In the genomic region with DNA sequence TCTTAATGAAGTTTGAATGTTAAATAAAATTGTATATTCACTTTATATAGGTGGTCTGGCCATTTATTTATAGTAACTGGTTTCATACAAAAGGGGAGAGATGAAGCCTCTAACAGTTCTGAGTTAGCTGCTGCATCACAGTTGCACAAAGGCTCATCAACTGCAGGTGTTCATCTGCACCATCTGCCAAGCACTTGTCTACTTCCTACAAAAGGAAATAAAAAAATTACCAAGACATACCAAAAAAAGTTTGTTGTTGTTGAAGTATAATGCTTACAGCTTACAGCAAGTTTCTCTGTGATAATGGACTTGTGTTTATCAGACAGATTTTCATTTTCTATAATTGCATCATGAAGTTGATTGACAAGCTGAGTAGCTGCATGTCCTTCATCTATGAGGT, we compare ENCODE assay signal across 34 mouse cellular contexts. TPM values are rescaled to one million over a fixed set of nuclear protein-coding genes. Genes with fewer than 3 reads are reported as not detected.
DNase-seq lines count a peak whose midpoint lies in the region; ATAC-seq and TF ChIP-seq lines count a peak whose summit lies in the region.
"Had no signal": no experiment of that assay in that cellular context is flagged by ENCODE, and none has a peak within 500 bp of the region (broad histone marks: within the 10 kb centered on the region; RNA-seq: fewer than 3 reads in every experiment).

No protein-coding gene starts in this region.

- peak; percentile 28 for DNase-seq in embryo, embryonic 10 days (ENCODE audit: low spot score)
- DNase-seq in embryo, embryonic 10.5 days (ENCODE audit: low spot score), result no peak
- DNase-seq in liver, postnatal 0 days, result no peak
- DNase-seq in layer of hippocampus, postnatal 36 days, result no peak
- DNase-seq in thymus, postnatal 36 days, result no peak
- DNase-seq: adrenal gland, postnatal 25 days; cerebellum, adult 18-20 months; cerebellum, postnatal 10 days; heart, postnatal 10 days; kidney, adult 18-20 months; layer of hippocampus, adult 9-11 months; lung, postnatal 36 days had no signal

- H3K36me3 ChIP-seq in liver, embryonic 12.5 days, result peaks cover 90% of the 10 kb centered on the region
- H3K36me3 ChIP-seq in liver, postnatal 0 days (replicated peaks; ENCODE audit: insufficient read depth, low read length), result peaks cover 65% of the 10 kb centered on the region

- H3K4me2 ChIP-seq in liver, embryonic 12.5 days, result no peak overlapping the region
- H3K4me2 ChIP-seq in liver, postnatal 0 days (ENCODE audit: low read depth, low read length), result no peak overlapping the region
- H3K4me2 ChIP-seq: embryonic facial prominence, embryonic 12.5 days; forebrain, embryonic 15.5 days; heart, embryonic 13.5 days; hindbrain, embryonic 14.5 days; lung, embryonic 15.5 days; neural tube, embryonic 13.5 days had no signal

- H3K27me3 ChIP-seq in liver, embryonic 12.5 days (replicated peaks), result no peaks in the 10 kb centered on the region
- H3K27me3 ChIP-seq in liver, postnatal 0 days (ENCODE audit: insufficient read depth, low read length), result no peaks in the 10 kb centered on the region
- H3K27me3 ChIP-seq: embryonic facial prominence, embryonic 12.5 days; forebrain, embryonic 15.5 days; heart, embryonic 13.5 days; lung, embryonic 15.5 days; megakaryocyte, embryonic 14.5 days; neural tube, embryonic 13.5 days had no signal

- ATAC-seq in liver, embryonic 12.5 days, result peak; percentile 58
- ATAC-seq in liver, postnatal 0 days, result no peak
- 0 out of 2 replicates have a peak, but pooled peaks have one; percentile 1 for ATAC-seq in common myeloid progenitor, adult 5-6 weeks (replicated peaks; ENCODE audit: low read depth, poor library complexity, severe bottlenecking)
- peak; percentile 42; the same call in 1 of the 2 replicates for ATAC-seq in megakaryocyte-erythroid progenitor cell, adult 5-6 weeks (replicated peaks; ENCODE audit: low FRiP score, low TSS enrichment, poor library complexity, severe bottlenecking)
- ATAC-seq: midbrain, embryonic 16.5 days had no signal

- H3K4me3 ChIP-seq in liver, embryonic 12.5 days, result no peak overlapping the region
- no peak overlapping the region for H3K4me3 ChIP-seq in liver, postnatal 0 days (ENCODE audit: low read depth, low read length)
- H3K4me3 ChIP-seq: embryonic facial prominence, embryonic 12.5 days; forebrain, embryonic 10.5 days; forebrain, embryonic 15.5 days; heart, embryonic 13.5 days; lung, embryonic 15.5 days; megakaryocyte, embryonic 14.5 days; neural tube, embryonic 13.5 days had no signal

- TF ChIP-seq EP300 in liver, postnatal 0 days (IDR thresholded peaks at IDR 0.05; ENCODE audit: low read depth), result no peak

- no peak for TF ChIP-seq CTCF in liver, postnatal 0 days (IDR thresholded peaks at IDR 0.05; ENCODE audit: low read depth)

- H3K27ac ChIP-seq in liver, embryonic 12.5 days, result no peak overlapping the region
- no peak overlapping the region for H3K27ac ChIP-seq in liver, postnatal 0 days (ENCODE audit: low read depth)
- H3K27ac ChIP-seq: embryonic facial prominence, embryonic 12.5 days; forebrain, embryonic 10.5 days; forebrain, embryonic 15.5 days; heart, embryonic 13.5 days; hindbrain, embryonic 14.5 days; kidney, postnatal 0 days; lung, embryonic 15.5 days; neural tube, embryonic 13.5 days had no signal

- peaks cover 28% of the 10 kb centered on the region for H3K4me1 ChIP-seq in liver, embryonic 12.5 days
- peaks cover 12% of the 10 kb centered on the region for H3K4me1 ChIP-seq in liver, postnatal 0 days (ENCODE audit: insufficient read depth)

- no peak overlapping the region for H3K9ac ChIP-seq in liver, embryonic 12.5 days
- H3K9ac ChIP-seq in liver, postnatal 0 days (replicated peaks), result no peak overlapping the region
- H3K9ac ChIP-seq: embryonic facial prominence, embryonic 12.5 days; forebrain, embryonic 15.5 days; heart, embryonic 13.5 days; hindbrain, embryonic 14.5 days; lung, embryonic 15.5 days; neural tube, embryonic 13.5 days had no signal

- no peaks in the 10 kb centered on the region for H3K9me3 ChIP-seq in liver, embryonic 12.5 days (replicated peaks)
- no peaks in the 10 kb centered on the region for H3K9me3 ChIP-seq in liver, postnatal 0 days (ENCODE audit: low read length)
- H3K9me3 ChIP-seq: embryonic facial prominence, embryonic 12.5 days; forebrain, embryonic 10.5 days; forebrain, embryonic 15.5 days; heart, embryonic 13.5 days; lung, embryonic 15.5 days; megakaryocyte, embryonic 14.5 days; neural tube, embryonic 13.5 days had no signal

RNA-seq across cellular contexts. Expression of a gene that starts 6.7 kb away (rescaled TPM):
- 99.9 and 102 TPM in 2 replicates for polyA plus RNA-seq in liver, embryonic 12.5 days (2016; fragmentation: Nextera tagmentation; extraction: Ambion mirVana)
- polyA plus RNA-seq in liver, postnatal 0 days (2015; fragmentation: Nextera tagmentation; extraction: Ambion mirVana), result 49.1 and 52.5 TPM in 2 replicates
- 830 and 874 TPM in 2 replicates for total RNA-seq in common myeloid progenitor, adult 5-6 weeks (2017)
- total RNA-seq in megakaryocyte-erythroid progenitor cell, adult 5-6 weeks (2014; fragmentation: Nextera tagmentation), result 524 and 587 TPM in 2 replicates
- 925 and 1,082 TPM in 2 replicates for total RNA-seq in megakaryocyte-erythroid progenitor cell, adult 5-6 weeks (2017)
- total RNA-seq in layer of hippocampus, postnatal 36 days (2021), result 100 to 1,000 TPM; 900 to 999 TPM

RNA-seq across cellular contexts. Expression of a gene that starts 13.6 kb away (rescaled TPM):
- polyA plus RNA-seq in liver, embryonic 12.5 days (2016; fragmentation: Nextera tagmentation; extraction: Ambion mirVana), result 184 and 199 TPM in 2 replicates
- 54.3 and 59.4 TPM in 2 replicates for polyA plus RNA-seq in liver, postnatal 0 days (2015; fragmentation: Nextera tagmentation; extraction: Ambion mirVana)
- total RNA-seq in common myeloid progenitor, adult 5-6 weeks (2017), result 67.1 and 71.7 TPM in 2 replicates
- total RNA-seq in megakaryocyte-erythroid progenitor cell, adult 5-6 weeks (2014; fragmentation: Nextera tagmentation), result 216 and 230 TPM in 2 replicates
- 106 and 142 TPM in 2 replicates for total RNA-seq in megakaryocyte-erythroid progenitor cell, adult 5-6 weeks (2017)
- total RNA-seq in layer of hippocampus, postnatal 36 days (2021), result 1 to 10 TPM; 3.3 to 4.2 TPM
- polyA plus RNA-seq: liver, adult 2 months had no signal

RNA-seq across cellular contexts. Expression of a gene that starts 32.4 kb away (rescaled TPM):
- polyA plus RNA-seq in liver, embryonic 12.5 days (2016; fragmentation: Nextera tagmentation; extraction: Ambion mirVana), result not detected in 2 replicates
- polyA plus RNA-seq in liver, postnatal 0 days (2015; fragmentation: Nextera tagmentation; extraction: Ambion mirVana), result not detected in 2 replicates
- not detected in 2 replicates for total RNA-seq in common myeloid progenitor, adult 5-6 weeks (2017)
- not detected in 2 replicates for total RNA-seq in megakaryocyte-erythroid progenitor cell, adult 5-6 weeks (2014; fragmentation: Nextera tagmentation)
- total RNA-seq in megakaryocyte-erythroid progenitor cell, adult 5-6 weeks (2017), result 0.50 TPM in 1 of 2 replicates, not detected in the other
- total RNA-seq in layer of hippocampus, postnatal 36 days (2021), result not detected
- total RNA-seq: hematopoietic stem cell, adult 5-6 weeks; left cerebral cortex, adult 18-20 months; left cerebral cortex, postnatal 14 days had no signal
- polyA plus RNA-seq: embryonic facial prominence, embryonic 12.5 days; forebrain, embryonic 10.5 days; forebrain, embryonic 15.5 days; hindbrain, embryonic 14.5 days; limb, embryonic 11.5 days; liver, adult 2 months; midbrain, embryonic 16.5 days; neural tube, embryonic 13.5 days had no signal

RNA-seq across cellular contexts. Expression of a gene that starts 56.2 kb away (rescaled TPM):
- 145 and 151 TPM in 2 replicates for polyA plus RNA-seq in liver, embryonic 12.5 days (2016; fragmentation: Nextera tagmentation; extraction: Ambion mirVana)
- polyA plus RNA-seq in liver, postnatal 0 days (2015; fragmentation: Nextera tagmentation; extraction: Ambion mirVana), result 5,182 and 5,316 TPM in 2 replicates
- not detected in 2 replicates for total RNA-seq in common myeloid progenitor, adult 5-6 weeks (2017)
- total RNA-seq in megakaryocyte-erythroid progenitor cell, adult 5-6 weeks (2014; fragmentation: Nextera tagmentation), result not detected in 2 replicates
- not detected in 2 replicates for total RNA-seq in megakaryocyte-erythroid progenitor cell, adult 5-6 weeks (2017)
- not detected for total RNA-seq in layer of hippocampus, postnatal 36 days (2021)
- total RNA-seq: heart, adult 8-10 months; heart, postnatal 10 days; hematopoietic stem cell, adult 5-6 weeks; left cerebral cortex, adult 18-20 months; left cerebral cortex, postnatal 14 days had no signal
- polyA plus RNA-seq: cortical plate, adult 2 months; embryonic facial prominence, embryonic 12.5 days; forebrain, embryonic 10.5 days; forebrain, embryonic 15.5 days; frontal cortex, adult 2 months; hindbrain, embryonic 14.5 days; large intestine, adult 2 months; midbrain, embryonic 16.5 days had no signal

Comparison
In these comparisons a context has a peak if more than half of its experiments do, and no peak if none do; other contexts are left out.
1. RNA of a gene that starts 13.6 kb away (total RNA-seq): 106 to 230 TPM in megakaryocyte-erythroid progenitor cell, adult 5-6 weeks and 67.1 to 71.7 TPM in common myeloid progenitor, adult 5-6 weeks; 3.3 to 4.2 TPM in layer of hippocampus, postnatal 36 days; every median in the first group is over 10 times any median in the second.